Mouse (Mus musculus): ENCODE results near the gene Zfp804a. TPM values are rescaled to one million over a fixed set of nuclear protein-coding genes. Genes with fewer than 3 reads are reported as not detected.

Zfp804a gene
- polyA plus RNA-seq, 1 experiment from 2014 or later = 0.08 TPM

- Histone ChIP-seq H3K27ac (no peak overlapping the region), H3K9ac (no peak overlapping the region), H3K4me3 (no peak overlapping the region), H3K4me2 (no peak overlapping the region), H3K27me3 (replicated peaks) (no peaks in the 10 kb centered on the region), H3K9me3 (replicated peaks) (no peaks in the 10 kb centered on the region), H3K4me1 (no peaks in the 10 kb centered on the region), H3K36me3 (no peaks in the 10 kb centered on the region)
- 42% methylated on average over 2 of the region's 2 CpGs for WGBS (ENCODE audit: insufficient replicate concordance)
- ATAC-seq = no peak
Measured at GRCm38 (mm10) chr2:82119577-82119976, 66.6 kb downstream of the Zfp804a start.

- no peaks in the 10 kb centered on the region for H3K4me1 ChIP-seq
- H3K27me3 ChIP-seq (replicated peaks) = no peaks in the 10 kb centered on the region
- no peak overlapping the region for H3K27ac ChIP-seq
- H3K9ac ChIP-seq = no peak overlapping the region
- no peaks in the 10 kb centered on the region for H3K36me3 ChIP-seq
- no peak overlapping the region for H3K4me2 ChIP-seq
- no peak for ATAC-seq
- no peaks in the 10 kb centered on the region for H3K9me3 ChIP-seq (replicated peaks)
- no peak overlapping the region for H3K4me3 ChIP-seq
- WGBS (ENCODE audit: insufficient replicate concordance) = 78% methylated on average over 2 of the region's 2 CpGs
Measured at GRCm38 (mm10) chr2:82178693-82179092, 125.7 kb downstream of the Zfp804a start.

GRCm38 (mm10) chr2:82181010-82181409 lies 128.0 kb downstream of the Zfp804a start:
- no peak overlapping the region for H3K27ac ChIP-seq
- H3K4me2 ChIP-seq = no peak overlapping the region
- H3K27me3 ChIP-seq (replicated peaks) = no peaks in the 10 kb centered on the region
- no peaks in the 10 kb centered on the region for H3K4me1 ChIP-seq
- no peaks in the 10 kb centered on the region for H3K9me3 ChIP-seq (replicated peaks)
- no peak overlapping the region for H3K9ac ChIP-seq
- no peak overlapping the region for H3K4me3 ChIP-seq
- no peaks in the 10 kb centered on the region for H3K36me3 ChIP-seq
- WGBS (ENCODE audit: insufficient replicate concordance) = 77% methylated on average over 1 of the region's 1 CpGs
- ATAC-seq = no peak

- WGBS (ENCODE audit: insufficient replicate concordance) = 66% methylated on average over 5 of the region's 5 CpGs
- ATAC-seq = no peak
- H3K4me2 ChIP-seq = no peak overlapping the region
Measured at GRCm38 (mm10) chr2:82199901-82200300, 146.9 kb downstream of the Zfp804a start.

GRCm38 (mm10) chr2:82200616-82201015 lies 147.6 kb downstream of the Zfp804a start:
- no peak overlapping the region for H3K4me3 ChIP-seq
- H3K36me3 ChIP-seq = no peaks in the 10 kb centered on the region
- H3K27ac ChIP-seq = no peak overlapping the region
- no peak overlapping the region for H3K9ac ChIP-seq
- no peaks in the 10 kb centered on the region for H3K9me3 ChIP-seq (replicated peaks)
- no peaks in the 10 kb centered on the region for H3K4me1 ChIP-seq
- 54% methylated on average over 5 of the region's 5 CpGs for WGBS (ENCODE audit: insufficient replicate concordance)
- no peaks in the 10 kb centered on the region for H3K27me3 ChIP-seq (replicated peaks)
- H3K4me2 ChIP-seq = no peak overlapping the region
- ATAC-seq = no peak

More at GRCm38 (mm10) chr2:82199901-82200300, 146.9 kb downstream of the Zfp804a start:
- Histone ChIP-seq H3K9ac (no peak overlapping the region), H3K27me3 (replicated peaks) (no peaks in the 10 kb centered on the region), H3K4me3 (no peak overlapping the region), H3K36me3 (no peaks in the 10 kb centered on the region), H3K4me1 (no peaks in the 10 kb centered on the region), H3K9me3 (replicated peaks) (no peaks in the 10 kb centered on the region), H3K27ac (no peak overlapping the region)

GRCm38 (mm10) chr2:82210605-82211004 lies 157.6 kb downstream of the Zfp804a start:
- ATAC-seq = no peak
- Histone ChIP-seq H3K9me3 (replicated peaks) (no peaks in the 10 kb centered on the region), H3K9ac (no peak overlapping the region), H3K27me3 (replicated peaks) (no peaks in the 10 kb centered on the region), H3K4me1 (no peaks in the 10 kb centered on the region), H3K27ac (no peak overlapping the region), H3K4me3 (no peak overlapping the region), H3K4me2 (no peak overlapping the region), H3K36me3 (no peaks in the 10 kb centered on the region)
- WGBS (ENCODE audit: insufficient replicate concordance) = 68% methylated on average over 1 of the region's 1 CpGs

- H3K9me3 ChIP-seq (replicated peaks) = no peaks in the 10 kb centered on the region
- no peak overlapping the region for H3K4me3 ChIP-seq
- no peaks in the 10 kb centered on the region for H3K4me1 ChIP-seq
- H3K27ac ChIP-seq = no peak overlapping the region
- no peak for ATAC-seq
- no peaks in the 10 kb centered on the region for H3K36me3 ChIP-seq
- H3K4me2 ChIP-seq = no peak overlapping the region
- H3K9ac ChIP-seq = no peak overlapping the region
- WGBS (ENCODE audit: insufficient replicate concordance) = 62% methylated on average over 1 of the region's 1 CpGs
- no peaks in the 10 kb centered on the region for H3K27me3 ChIP-seq (replicated peaks)
Measured at GRCm38 (mm10) chr2:82211972-82212371, 158.9 kb downstream of the Zfp804a start.

GRCm38 (mm10) chr2:82217873-82218272 lies 164.9 kb downstream of the Zfp804a start:
- no peak for ATAC-seq
- no peaks in the 10 kb centered on the region for H3K9me3 ChIP-seq (replicated peaks)
- 66% methylated on average over 2 of the region's 2 CpGs for WGBS (ENCODE audit: insufficient replicate concordance)

GRCm38 (mm10) chr2:82246020-82246419 lies 193.0 kb downstream of the Zfp804a start:
- no peaks in the 10 kb centered on the region for H3K27me3 ChIP-seq (replicated peaks)
- ATAC-seq = no peak
- H3K9me3 ChIP-seq (replicated peaks) = no peaks in the 10 kb centered on the region
- H3K4me1 ChIP-seq = no peaks in the 10 kb centered on the region
- H3K4me3 ChIP-seq = no peak overlapping the region
- H3K4me2 ChIP-seq = no peak overlapping the region
- H3K9ac ChIP-seq = no peak overlapping the region
- no peaks in the 10 kb centered on the region for H3K36me3 ChIP-seq
- no peak overlapping the region for H3K27ac ChIP-seq

More at GRCm38 (mm10) chr2:82217873-82218272, 164.9 kb downstream of the Zfp804a start:
- Histone ChIP-seq H3K9ac (no peak overlapping the region), H3K4me1 (no peaks in the 10 kb centered on the region), H3K4me3 (no peak overlapping the region), H3K4me2 (no peak overlapping the region), H3K27ac (no peak overlapping the region), H3K27me3 (replicated peaks) (no peaks in the 10 kb centered on the region), H3K36me3 (no peaks in the 10 kb centered on the region)

GRCm38 (mm10) chr2:82246902-82247522 lies 194.0 kb downstream of the Zfp804a start:
- no peaks in the 10 kb centered on the region for H3K4me1 ChIP-seq
- no peaks in the 10 kb centered on the region for H3K9me3 ChIP-seq (replicated peaks)
- no peak overlapping the region for H3K4me3 ChIP-seq
- no peaks in the 10 kb centered on the region for H3K36me3 ChIP-seq
- no peak overlapping the region for H3K9ac ChIP-seq
- no peak overlapping the region for H3K4me2 ChIP-seq
- no peak overlapping the region for H3K27ac ChIP-seq
- ATAC-seq = no peak
- H3K27me3 ChIP-seq (replicated peaks) = no peaks in the 10 kb centered on the region

GRCm38 (mm10) chr2:82253382-82253781 lies 200.4 kb downstream of the Zfp804a start:
- 42% methylated on average over 5 of the region's 5 CpGs for WGBS (ENCODE audit: insufficient replicate concordance)
- no peak overlapping the region for H3K27ac ChIP-seq
- H3K27me3 ChIP-seq (replicated peaks) = no peaks in the 10 kb centered on the region
- no peak overlapping the region for H3K4me3 ChIP-seq
- no peaks in the 10 kb centered on the region for H3K4me1 ChIP-seq
- no peak overlapping the region for H3K9ac ChIP-seq
- no peaks in the 10 kb centered on the region for H3K36me3 ChIP-seq
- no peak for ATAC-seq
- no peaks in the 10 kb centered on the region for H3K9me3 ChIP-seq (replicated peaks)
- no peak overlapping the region for H3K4me2 ChIP-seq

- Histone ChIP-seq H3K9me3 (replicated peaks) (no peaks in the 10 kb centered on the region), H3K36me3 (no peaks in the 10 kb centered on the region), H3K27me3 (replicated peaks) (no peaks in the 10 kb centered on the region), H3K4me3 (no peak overlapping the region), H3K9ac (no peak overlapping the region), H3K27ac (no peak overlapping the region), H3K4me2 (no peak overlapping the region), H3K4me1 (no peaks in the 10 kb centered on the region)
- 51% methylated on average over 2 of the region's 2 CpGs for WGBS (ENCODE audit: insufficient replicate concordance)
- no peak for ATAC-seq
Measured at GRCm38 (mm10) chr2:82282591-82283269, 229.7 kb downstream of the Zfp804a start.
